Mouse (Mus musculus) lung, postnatal 25 days (tissue): ENCODE results near the gene Sh3kbp1.

Experiments
- DNase-seq: peaks from one replicate; pipeline ENCODE4 v3.0.0; 2022; ENCODE audit warnings: low spot score

Sh3kbp1 gene

GRCm38 (mm10) chrX:159744035-159744434 is 117.0 kb downstream of the Sh3kbp1 start:
- no peak for DNase-seq

DNA sequence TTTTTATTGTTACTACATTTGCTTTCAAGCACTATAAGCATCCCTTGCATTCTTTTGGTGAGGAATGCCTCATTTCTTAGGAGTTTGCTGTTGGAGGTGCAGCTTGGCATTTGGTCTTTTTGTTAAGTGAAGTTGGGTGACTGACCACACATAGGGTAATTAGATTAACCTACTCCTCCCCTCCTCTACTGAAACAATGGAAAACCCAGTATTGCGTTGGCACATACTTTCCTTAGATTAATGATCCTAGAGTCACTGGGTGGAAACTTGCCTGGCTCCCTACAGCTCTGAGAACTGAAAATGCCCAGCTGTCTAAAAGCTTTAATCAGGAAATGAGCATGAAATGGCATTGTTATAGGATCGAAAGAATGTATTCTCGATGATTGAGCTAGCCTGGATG is 117.5 kb downstream of the Sh3kbp1 start:
- DNase-seq, result no peak

DNA sequence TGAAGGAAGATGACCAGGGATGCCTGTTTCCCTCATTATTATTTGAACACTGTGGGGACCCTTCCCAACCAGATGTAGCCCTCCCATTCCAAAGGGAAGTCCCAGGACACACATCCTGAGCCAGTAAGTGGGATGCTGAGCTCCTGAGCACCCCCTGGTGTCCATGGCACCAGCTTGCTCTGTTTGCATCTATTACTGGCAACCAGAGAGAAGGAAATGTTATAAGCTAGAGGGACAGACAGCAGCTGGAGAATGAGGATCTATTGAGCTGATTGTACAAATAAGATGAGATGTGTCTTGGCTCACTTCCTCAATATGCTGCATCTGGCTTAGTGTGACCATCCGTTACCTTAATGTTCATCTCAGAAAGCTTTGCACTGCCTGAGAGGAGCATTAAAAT is 124.8 kb downstream of the Sh3kbp1 start:
- peak; percentile 37 for DNase-seq

DNA sequence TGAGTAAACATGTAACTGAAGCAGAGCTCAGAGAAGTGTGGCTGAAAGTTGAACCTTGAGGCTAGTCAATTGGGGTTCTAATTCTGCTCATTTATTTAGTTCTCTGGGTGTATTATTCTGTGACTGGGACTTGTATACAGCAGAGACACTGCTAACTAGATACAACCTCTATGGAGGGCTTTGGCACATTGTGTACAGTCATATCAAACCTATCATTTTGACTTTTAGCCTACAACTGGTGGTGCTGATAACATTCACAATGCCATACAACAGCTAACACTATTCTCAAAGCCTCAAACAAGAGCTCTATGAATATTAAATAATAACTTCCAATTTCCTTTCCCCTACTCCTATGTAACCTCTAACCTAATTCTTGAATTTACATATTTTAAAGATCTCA is 129.2 kb downstream of the Sh3kbp1 start:
- DNase-seq, result no peak

DNA sequence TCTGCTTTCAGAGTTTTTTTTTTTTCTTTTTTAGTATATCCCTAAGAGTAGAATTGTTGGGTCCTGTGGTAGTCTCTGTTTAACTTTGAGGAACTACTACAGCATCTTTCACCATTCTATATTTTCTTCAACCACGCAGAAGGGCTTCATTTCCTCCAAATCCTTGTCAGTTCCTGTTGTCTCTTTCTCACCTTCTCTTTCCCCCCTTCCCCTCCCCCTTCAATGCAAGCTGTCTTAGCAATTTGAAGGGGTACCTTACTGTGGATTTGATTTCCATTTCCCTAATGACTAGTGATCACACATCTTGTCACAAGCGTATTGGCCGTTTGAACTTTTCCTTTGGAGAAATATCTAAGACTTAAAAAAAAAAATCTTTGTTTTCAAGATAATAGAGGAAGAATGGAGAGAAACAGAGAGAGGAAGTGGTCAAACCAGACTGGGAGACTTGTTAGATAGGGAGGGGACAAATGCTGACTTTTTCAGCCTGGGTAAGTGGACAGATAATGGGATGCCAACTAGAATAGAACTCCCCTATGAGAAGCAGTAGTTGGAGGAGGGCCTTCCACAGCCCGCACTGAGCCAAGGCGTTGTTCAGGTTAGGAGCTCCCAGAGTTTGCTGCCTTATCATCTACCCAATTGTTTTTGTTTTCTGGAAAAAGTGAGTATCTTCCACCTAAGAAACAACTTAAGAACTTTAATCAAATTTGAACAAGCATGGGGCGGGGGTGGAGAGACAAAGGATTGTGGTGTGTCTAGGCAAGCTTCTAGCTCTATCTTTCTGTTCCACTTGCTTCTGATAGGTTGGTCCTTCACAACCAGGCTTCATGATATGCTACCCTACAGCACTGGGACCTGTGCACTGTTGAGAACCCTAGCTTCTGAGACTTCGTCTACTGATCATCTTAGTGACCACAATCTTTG is 130.1 kb downstream of the Sh3kbp1 start:
- no peak for DNase-seq

DNA sequence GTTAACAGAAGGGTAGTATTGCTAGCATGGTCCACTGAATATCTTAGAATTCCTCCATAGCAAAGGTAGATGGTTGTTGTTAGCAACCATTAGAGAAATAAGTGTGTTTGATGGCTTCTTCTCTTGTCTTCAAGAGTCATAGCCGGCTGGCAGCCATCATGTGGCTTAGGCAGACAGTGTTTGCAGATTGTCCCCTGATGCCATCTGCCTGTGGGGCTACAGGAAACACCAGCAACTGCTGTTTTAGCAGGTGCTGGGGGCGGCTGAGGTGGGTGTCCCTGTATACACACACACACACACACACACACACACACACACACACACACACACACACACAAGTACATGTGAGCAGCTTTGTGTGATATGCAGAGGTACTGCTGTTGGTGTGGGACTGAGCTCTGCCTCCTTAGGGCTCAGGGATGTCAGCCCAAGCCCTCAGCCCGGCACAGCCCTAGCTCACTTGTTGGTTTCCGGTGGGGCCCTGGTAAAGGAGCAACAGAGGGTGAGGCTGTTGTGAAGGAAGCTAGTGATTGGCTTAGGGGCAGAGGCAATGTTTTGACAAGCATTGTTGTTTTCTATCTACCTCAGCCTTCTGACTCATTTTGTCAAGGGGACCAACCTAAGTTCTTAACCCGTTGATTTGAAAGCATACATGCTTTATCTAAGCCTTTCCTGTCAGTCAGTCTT is 130.9 kb downstream of the Sh3kbp1 start:
- peak; percentile 26 for DNase-seq

GRCm38 (mm10) chrX:159763801-159764200 is 136.7 kb downstream of the Sh3kbp1 start:
- DNase-seq, result no peak

GRCm38 (mm10) chrX:159765850-159766249 is 138.8 kb downstream of the Sh3kbp1 start:
- DNase-seq, result no peak

GRCm38 (mm10) chrX:159769005-159769404 is 141.9 kb downstream of the Sh3kbp1 start:
- DNase-seq, result no peak

DNA sequence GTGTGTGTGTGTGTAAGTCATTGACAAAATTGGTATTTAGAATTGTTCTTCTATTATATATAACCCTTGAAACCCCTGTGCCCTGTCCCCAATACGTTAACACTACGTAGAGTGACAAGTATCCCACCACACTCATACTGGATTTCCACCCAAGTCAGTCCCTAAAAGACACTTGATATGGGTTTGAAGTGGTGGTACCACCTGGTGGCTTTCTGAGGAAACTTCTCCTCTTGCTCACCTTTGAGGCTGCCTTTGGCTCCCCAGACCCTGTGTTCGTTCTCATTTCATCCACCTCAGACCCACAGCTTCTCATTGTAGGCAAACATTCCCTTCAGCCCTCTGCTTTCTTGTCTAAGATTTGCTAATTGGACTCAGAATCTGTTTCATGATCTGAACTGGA is 142.7 kb downstream of the Sh3kbp1 start:
- no peak for DNase-seq

GRCm38 (mm10) chrX:159772137-159772536 is 145.1 kb downstream of the Sh3kbp1 start:
- DNase-seq, result no peak

GRCm38 (mm10) chrX:159775042-159775441 is 148.0 kb downstream of the Sh3kbp1 start:
- no peak for DNase-seq

DNA sequence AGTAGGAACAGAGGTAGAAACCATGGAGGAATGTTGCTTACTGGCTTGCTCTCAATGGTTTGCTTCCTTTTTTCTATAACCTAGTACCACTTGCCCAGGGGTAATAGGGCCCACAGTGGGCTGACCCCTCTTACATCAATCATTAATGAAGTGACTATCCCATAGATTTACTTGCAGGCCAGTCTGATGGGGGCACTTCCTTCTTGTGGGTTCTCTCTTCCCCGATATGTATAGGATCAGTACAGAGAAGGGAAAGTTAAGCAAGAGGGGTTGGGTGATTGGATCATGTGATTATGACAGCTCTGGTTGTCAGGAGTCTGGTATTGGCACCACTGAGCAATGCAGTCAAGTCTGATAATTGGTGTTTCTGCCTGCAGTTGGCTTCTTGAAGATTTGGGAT is 151.7 kb downstream of the Sh3kbp1 start:
- no peak for DNase-seq

- no peak for DNase-seq
Observed at GRCm38 (mm10) chrX:159790516-159790915, 163.4 kb downstream of the Sh3kbp1 start.

- no peak for DNase-seq
Observed at GRCm38 (mm10) chrX:159795603-159796002, 168.5 kb downstream of the Sh3kbp1 start.

DNA sequence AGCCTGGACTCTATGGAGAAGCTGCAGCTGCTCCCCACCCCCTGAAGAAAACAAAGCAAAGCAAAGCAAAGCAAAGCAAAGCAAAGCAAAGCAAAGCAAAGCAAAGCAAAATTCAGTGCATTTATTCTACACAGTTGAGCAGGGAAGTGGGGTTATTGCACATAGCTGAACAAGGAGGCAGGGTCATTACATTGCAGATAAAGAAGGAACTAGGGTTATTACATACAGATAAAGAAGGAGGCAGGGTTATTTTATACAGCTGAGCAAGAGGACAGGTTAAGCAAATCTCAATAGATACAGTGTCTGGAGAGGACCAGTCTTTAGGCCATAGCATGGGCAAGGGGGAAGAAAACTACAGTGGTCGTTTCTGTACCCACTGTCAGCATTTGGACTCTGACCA is 177.3 kb downstream of the Sh3kbp1 start:
- no peak for DNase-seq

DNA sequence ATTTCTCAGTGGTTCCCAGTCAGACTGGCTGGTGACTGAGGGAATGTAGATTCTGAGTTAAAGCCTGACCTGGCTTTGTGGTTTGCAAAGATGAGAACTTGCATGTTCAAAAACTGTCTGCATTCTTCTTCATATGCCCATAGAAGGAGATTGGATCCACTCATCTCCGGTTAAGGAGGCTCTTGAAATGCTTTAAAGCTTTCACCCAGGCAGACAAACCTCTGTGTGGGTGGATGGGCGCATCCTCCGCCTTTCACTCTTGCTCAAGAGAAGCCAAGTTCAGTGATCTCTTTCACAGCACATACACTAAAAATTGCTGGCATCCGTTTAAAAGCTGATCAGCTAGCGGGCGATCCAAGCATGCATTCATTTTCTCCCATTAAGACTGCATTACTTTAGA is 182.4 kb downstream of the Sh3kbp1 start:
- DNase-seq, result no peak

DNA sequence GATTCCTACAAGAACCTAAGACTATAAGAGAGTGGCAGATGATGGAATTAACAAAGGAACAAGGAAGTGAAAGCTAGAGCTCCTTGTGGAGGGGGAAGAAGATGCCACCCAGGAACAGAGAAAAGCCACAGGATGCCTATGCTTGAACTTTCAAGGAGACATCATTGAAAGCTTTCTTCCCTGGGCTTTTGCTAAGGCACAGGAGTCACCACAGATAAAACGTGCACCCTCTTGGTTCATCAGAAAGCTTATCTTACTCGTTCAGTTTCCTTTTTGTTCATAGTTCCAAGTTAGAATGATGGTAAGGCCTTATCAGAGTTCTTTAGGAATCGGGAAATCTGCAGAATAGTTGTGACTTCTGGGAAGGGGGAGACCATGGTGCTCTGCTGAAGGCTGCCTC is 183.4 kb downstream of the Sh3kbp1 start:
- DNase-seq, result no peak

DNA sequence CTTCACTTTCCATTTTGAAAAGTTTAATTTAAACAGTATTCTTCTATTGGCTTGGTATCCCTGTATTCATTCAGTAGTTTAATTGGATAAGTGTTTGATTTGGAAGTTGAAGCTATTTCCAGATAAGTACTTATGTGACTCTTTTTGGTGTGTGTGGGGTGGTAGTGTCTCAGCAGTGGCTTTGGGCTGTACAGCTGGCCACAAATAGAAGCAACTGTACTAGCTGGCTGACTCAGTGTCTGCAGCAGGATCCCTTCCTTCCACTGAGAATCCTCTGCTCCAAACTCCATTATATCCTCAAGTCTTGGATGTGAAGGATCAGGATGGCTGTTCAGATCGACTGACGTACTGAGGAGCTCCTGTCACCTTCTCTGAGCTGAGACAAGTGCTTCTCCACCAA is 190.4 kb downstream of the Sh3kbp1 start:
- no peak for DNase-seq

GRCm38 (mm10) chrX:159828135-159828534 is 201.1 kb downstream of the Sh3kbp1 start:
- no peak for DNase-seq

- DNase-seq, result no peak
Observed at GRCm38 (mm10) chrX:159829192-159829852, 202.2 kb downstream of the Sh3kbp1 start.

DNA sequence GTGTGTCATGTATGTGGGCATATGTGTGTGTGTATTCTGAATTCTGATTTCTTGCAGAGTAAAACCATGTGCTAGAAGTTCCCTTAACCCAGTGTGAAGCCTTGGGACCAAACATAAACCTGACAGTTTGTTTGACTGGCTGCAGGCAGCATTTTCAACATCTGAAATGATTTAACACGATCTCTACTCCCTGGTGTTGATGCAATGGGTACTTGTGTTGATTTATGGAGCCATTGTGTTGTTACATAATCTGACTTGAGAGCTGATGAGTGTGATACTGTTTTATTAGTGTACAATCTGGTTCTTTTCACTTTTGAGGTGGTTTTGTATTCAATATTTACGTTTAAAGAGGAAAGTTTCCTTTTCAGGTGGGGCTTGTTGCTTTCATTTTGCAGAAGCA is 204.1 kb downstream of the Sh3kbp1 start:
- DNase-seq, result no peak

DNA sequence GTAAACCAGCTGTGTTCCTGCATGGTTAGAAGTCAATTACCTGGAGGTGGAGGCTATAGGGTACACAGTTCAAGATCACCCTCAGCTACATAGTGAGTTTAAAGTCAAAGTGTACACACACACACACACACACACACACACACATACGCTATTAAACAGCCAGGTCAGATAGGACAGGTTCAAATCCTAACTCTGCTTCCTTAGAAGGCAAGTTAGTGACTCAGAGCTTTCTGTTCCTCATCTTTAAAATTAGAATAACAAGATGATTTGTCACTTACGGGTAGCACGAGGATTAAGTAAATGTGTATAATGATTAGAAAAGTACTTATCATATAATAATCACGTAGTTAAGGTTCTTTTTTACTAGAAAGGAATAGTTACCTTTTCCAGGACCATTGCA is 208.2 kb downstream of the Sh3kbp1 start:
- DNase-seq, result no peak
